Mouse (Mus musculus) midbrain, embryonic 15.5 days (tissue): ENCODE measurements around the gene Hnrnpa1. TPM values are rescaled to one million over a fixed set of nuclear protein-coding genes. Genes with fewer than 3 reads are reported as not detected.
"Not testable (repeated sequence)": the region's sequence is repeated elsewhere in the genome, so short reads cannot be mapped to it uniquely, and the experiment has no call there.

Experiments used
- ATAC-seq: fragments of 200-750 bp; cut with Nextera tagmentation; replicated peaks from 2 replicates; pipeline ENCODE4 v1.8.0; 2017; ENCODE audit warnings: moderate TSS enrichment
- H3K27ac ChIP-seq: fragments of 300-500 bp; sonication (generic); 2 replicates; pipeline ENCODE4 v1.5.1; 2015; ENCODE audit warnings: mild to moderate bottlenecking, inconsistent platforms
- H3K27me3 ChIP-seq: fragments of 300-500 bp; sonication (generic); replicated peaks from 2 replicates; pipeline ENCODE4 v1.6.1; 2015; ENCODE audit warnings: inconsistent platforms
- H3K36me3 ChIP-seq: fragments of 300-500 bp; sonication (generic); replicated peaks from 2 replicates; pipeline ENCODE4 v1.6.1; 2015; ENCODE audit warnings: inconsistent platforms
- H3K4me1 ChIP-seq: fragments of 300-500 bp; sonication (generic); 2 replicates; pipeline ENCODE4 v1.6.1; 2015; ENCODE audit warnings: inconsistent platforms
- H3K4me2 ChIP-seq: fragments of 300-500 bp; sonication (generic); 2 replicates; pipeline ENCODE4 v1.6.1; 2015; ENCODE audit warnings: inconsistent platforms, mild to moderate bottlenecking, moderate library complexity
- H3K4me3 ChIP-seq: fragments of 300-500 bp; sonication (generic); 2 replicates; pipeline ENCODE4 v1.5.1; 2015; ENCODE audit warnings: mild to moderate bottlenecking, inconsistent platforms
- H3K9ac ChIP-seq: fragments of 300-500 bp; sonication (generic); 2 replicates; pipeline ENCODE4 v1.6.1; 2015; ENCODE audit warnings: mild to moderate bottlenecking, inconsistent platforms
- H3K9me3 ChIP-seq: fragments of 300-500 bp; sonication (generic); 2 replicates; pipeline ENCODE4 v1.6.1; 2016; ENCODE audit warnings: inconsistent platforms
- WGBS: fragments of 180-500 bp; shearing (Covaris S2); methylation state at CpG from one replicate; pipeline ENCODE4 v1.1.7; 2015; ENCODE audit warnings: mixed read lengths; 5-methylcytosine and 5-hydroxymethylcytosine counted together
- polyA plus RNA-seq: library from polyadenylated mRNA; unstranded; fragments of >200 nt; fragmentation: Nextera tagmentation; extraction: Ambion mirVana; gene quantifications from 2 replicates; pipeline ENCODE4 v1.2.1, GENCODE M21; 2015

Hnrnpa1 gene
- polyA plus RNA-seq, 1 experiment from 2014 or later: 721 TPM

GRCm38 (mm10) chr15:103247078-103247781 is 7.0 kb downstream of the Hnrnpa1 start:
- no peak for ATAC-seq
- 92% methylated on average over 9 of the region's 9 CpGs for WGBS
- no peaks in the 10 kb centered on the region for H3K9me3 ChIP-seq
- peaks cover 58% of the 10 kb centered on the region for H3K36me3 ChIP-seq
- H3K4me2 ChIP-seq: no peak overlapping the region
- no peak overlapping the region for H3K9ac ChIP-seq
- H3K4me1 ChIP-seq: peaks cover 24% of the 10 kb centered on the region
- no peak overlapping the region for H3K4me3 ChIP-seq
- H3K27ac ChIP-seq: no peak overlapping the region
- no peaks in the 10 kb centered on the region for H3K27me3 ChIP-seq

- Histone ChIP-seq H3K27me3 (no peaks in the 10 kb centered on the region), H3K4me3 (no peak overlapping the region), H3K9me3 (no peaks in the 10 kb centered on the region), H3K9ac (no peak overlapping the region), H3K27ac (no peak overlapping the region), H3K4me1 (peaks cover 17% of the 10 kb centered on the region), H3K4me2 (no peak overlapping the region), H3K36me3 (peaks cover 51% of the 10 kb centered on the region)
- ATAC-seq: no peak
These were observed 7.7 kb downstream of the Hnrnpa1 start for GRCm38 (mm10) chr15:103247782-103248400.

- WGBS: 85% methylated on average over 28 of the region's 28 CpGs
- H3K27me3 ChIP-seq: no peaks in the 10 kb centered on the region
- peaks cover 9% of the 10 kb centered on the region for H3K4me1 ChIP-seq
- no peak overlapping the region for H3K27ac ChIP-seq
- no peak overlapping the region for H3K9ac ChIP-seq
- no peak overlapping the region for H3K4me2 ChIP-seq
- no peaks in the 10 kb centered on the region for H3K9me3 ChIP-seq
- no peak overlapping the region for H3K4me3 ChIP-seq
- 0 out of 2 replicates have a peak, but pooled peaks have one; percentile 12 for ATAC-seq
- H3K36me3 ChIP-seq: peaks cover 46% of the 10 kb centered on the region
These were observed 8.4 kb downstream of the Hnrnpa1 start for GRCm38 (mm10) chr15:103248401-103249313.

DNA sequence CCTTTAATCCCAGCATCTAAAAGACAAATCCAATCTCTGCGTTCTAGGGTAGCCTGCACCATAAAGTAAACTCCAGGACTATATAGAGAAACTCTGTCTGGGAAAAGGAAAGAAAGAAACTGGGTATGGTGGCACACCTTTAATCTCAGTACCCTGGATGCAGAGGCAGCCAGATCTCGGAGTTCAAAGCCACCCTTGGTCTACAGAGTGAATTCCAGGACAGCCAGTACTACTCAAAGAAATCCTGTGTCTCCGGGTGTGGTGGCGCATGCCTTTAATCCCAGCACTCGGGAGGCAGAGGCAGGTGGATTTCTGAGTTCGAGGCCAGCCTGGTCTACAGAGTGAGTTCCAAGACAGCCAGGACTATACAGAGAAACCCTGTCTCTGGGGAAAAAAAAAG is 9.3 kb downstream of the Hnrnpa1 start:
- H3K4me2 ChIP-seq, H3K9ac ChIP-seq, H3K27ac ChIP-seq, H3K4me3 ChIP-seq, H3K27me3 ChIP-seq, ATAC-seq, H3K9me3 ChIP-seq, H3K4me1 ChIP-seq: not testable (repeated sequence)
- H3K36me3 ChIP-seq: peaks cover 41% of the 10 kb centered on the region
- WGBS: 85% methylated on average over 6 of the region's 6 CpGs

DNA sequence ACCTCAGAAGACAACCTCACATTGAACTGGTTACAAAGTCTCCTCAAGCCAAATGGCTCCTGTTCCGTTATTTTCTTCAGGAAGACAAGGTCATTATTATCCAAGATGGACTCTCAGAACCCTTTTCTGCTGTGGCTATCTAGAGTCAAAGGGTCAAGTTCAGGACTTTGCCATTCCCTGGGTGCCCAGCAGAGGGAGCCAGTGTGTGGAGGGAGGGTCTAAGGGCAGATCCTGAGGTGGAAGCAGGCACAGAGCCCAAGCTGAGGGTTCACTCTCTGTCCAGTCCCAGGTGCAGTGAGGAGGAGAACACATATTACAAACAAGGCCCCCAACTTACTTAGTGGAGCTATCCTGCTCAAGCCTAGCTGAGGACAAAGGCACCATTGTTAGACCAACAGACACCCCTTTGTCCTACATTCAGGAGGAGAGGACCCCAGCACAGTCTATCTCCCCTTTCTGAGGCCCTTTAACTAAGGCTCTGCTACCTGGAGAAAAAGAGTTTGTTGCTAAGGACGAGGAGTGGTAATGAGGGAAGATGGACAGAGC is 10.0 kb downstream of the Hnrnpa1 start:
- no peak overlapping the region for H3K9ac ChIP-seq
- H3K4me2 ChIP-seq: no peak overlapping the region
- H3K4me3 ChIP-seq: no peak overlapping the region
- H3K27ac ChIP-seq: no peak overlapping the region
- no peaks in the 10 kb centered on the region for H3K27me3 ChIP-seq
- no peak for ATAC-seq
- H3K9me3 ChIP-seq: no peaks in the 10 kb centered on the region
- peaks cover 10% of the 10 kb centered on the region for H3K4me1 ChIP-seq
- peaks cover 38% of the 10 kb centered on the region for H3K36me3 ChIP-seq
- 29% methylated on average over 2 of the region's 2 CpGs for WGBS

DNA sequence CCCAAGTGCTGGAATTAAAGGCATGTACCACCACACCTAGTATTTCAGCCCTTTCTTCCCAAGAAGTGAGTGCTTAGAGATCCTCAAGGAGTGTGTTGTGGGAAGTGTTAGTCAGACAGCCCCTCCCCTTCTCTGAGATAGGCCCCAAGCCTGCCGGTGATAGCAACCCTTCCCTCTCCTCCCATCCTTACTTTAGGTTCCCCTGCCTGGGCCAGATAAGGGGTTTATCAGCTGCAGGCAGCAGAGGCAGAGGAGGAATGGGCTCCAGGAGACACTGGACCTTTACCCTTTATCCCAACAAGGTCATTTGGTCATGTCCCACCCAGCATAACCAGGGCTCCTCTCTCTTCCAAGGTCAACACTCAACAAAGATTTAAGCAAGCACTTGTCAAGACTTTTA is 11.4 kb downstream of the Hnrnpa1 start:
- Histone ChIP-seq H3K9me3 (no peaks in the 10 kb centered on the region), H3K4me1 (peaks cover 6% of the 10 kb centered on the region), H3K4me3 (no peak overlapping the region), H3K27me3 (0 out of 2 replicates have a peak, but pooled peaks cover 4% of the 10 kb centered on the region), H3K4me2 (no peak overlapping the region), H3K36me3 (peaks cover 27% of the 10 kb centered on the region), H3K9ac (no peak overlapping the region), H3K27ac (no peak overlapping the region)
- no peak for ATAC-seq
- WGBS: 68% methylated on average over 1 of the region's 1 CpGs

DNA sequence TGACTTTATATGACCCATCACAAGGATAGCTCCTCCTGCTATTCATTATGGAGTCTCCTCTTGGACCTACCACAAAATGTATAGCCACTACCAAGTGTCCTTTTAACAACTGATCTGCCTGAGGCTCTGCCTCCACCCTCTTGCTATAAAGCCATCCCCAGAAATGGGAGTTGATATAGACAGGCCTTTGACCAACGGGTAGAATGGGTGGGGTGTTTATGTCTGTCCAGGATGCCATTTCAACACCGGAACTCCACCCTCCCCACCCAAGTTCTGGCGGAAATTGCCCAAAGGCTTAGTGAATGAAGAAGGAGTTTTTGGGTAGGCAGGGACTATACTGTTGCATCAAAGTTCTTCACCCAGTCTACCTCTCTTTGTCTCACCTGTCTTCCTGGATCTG is 12.4 kb downstream of the Hnrnpa1 start:
- H3K4me1 ChIP-seq: peaks cover 6% of the 10 kb centered on the region
- no peaks in the 10 kb centered on the region for H3K9me3 ChIP-seq
- no peak overlapping the region for H3K4me3 ChIP-seq
- H3K4me2 ChIP-seq: no peak overlapping the region
- H3K36me3 ChIP-seq: peaks cover 17% of the 10 kb centered on the region
- WGBS: 80% methylated on average over 3 of the region's 3 CpGs
- no peak overlapping the region for H3K9ac ChIP-seq
- H3K27ac ChIP-seq: no peak overlapping the region
- ATAC-seq: no peak
- 0 out of 2 replicates have a peak, but pooled peaks cover 5% of the 10 kb centered on the region for H3K27me3 ChIP-seq

DNA sequence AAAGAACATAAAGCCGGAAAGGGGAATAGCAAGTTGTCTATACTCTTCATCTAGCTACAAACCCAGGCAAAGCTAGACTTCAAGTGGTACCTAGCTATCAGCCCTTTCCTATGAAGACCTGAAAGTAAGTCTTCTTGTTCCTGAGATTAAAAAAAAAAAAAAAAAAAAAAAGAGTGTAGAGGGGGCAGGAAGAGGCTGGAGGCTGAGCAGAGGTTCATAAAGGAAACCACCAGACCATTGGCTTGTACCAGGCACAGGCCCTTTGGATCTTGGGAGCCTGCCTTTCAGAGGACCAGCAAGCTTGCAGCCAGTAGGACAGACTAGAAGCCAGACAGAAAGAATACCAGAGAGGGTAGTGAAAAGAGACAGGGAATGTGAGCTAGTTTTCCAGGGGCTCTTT is 13.1 kb downstream of the Hnrnpa1 start:
- 100% methylated on average over 1 of the region's 1 CpGs for WGBS
- Histone ChIP-seq H3K27ac (no peak overlapping the region), H3K36me3 (peaks cover 10% of the 10 kb centered on the region), H3K27me3 (0 out of 2 replicates have a peak, but pooled peaks cover 5% of the 10 kb centered on the region), H3K9ac (no peak overlapping the region), H3K4me2 (no peak overlapping the region), H3K4me1 (peaks cover 6% of the 10 kb centered on the region), H3K4me3 (no peak overlapping the region), H3K9me3 (no peaks in the 10 kb centered on the region)
- ATAC-seq: no peak

GRCm38 (mm10) chr15:103255169-103255568 is 14.9 kb downstream of the Hnrnpa1 start:
- Histone ChIP-seq H3K27me3 (0 out of 2 replicates have a peak, but pooled peaks cover 5% of the 10 kb centered on the region), H3K4me2 (peak overlapping the region; percentile 65), H3K4me1 (peaks cover 6% of the 10 kb centered on the region), H3K9ac (peak overlapping the region; percentile 40; the same call in 1 of the 2 replicates), H3K4me3 (peak overlapping the region; percentile 34), H3K27ac (no peak overlapping the region), H3K9me3 (no peaks in the 10 kb centered on the region), H3K36me3 (no peaks in the 10 kb centered on the region)
- WGBS: under 1% methylated on average over 25 of the region's 25 CpGs
- ATAC-seq: peak; percentile 54; the same call in 1 of the 2 replicates

- Histone ChIP-seq H3K4me2 (no peak overlapping the region), H3K27ac (no peak overlapping the region), H3K4me3 (no peak overlapping the region), H3K9ac (no peak overlapping the region), H3K9me3 (no peaks in the 10 kb centered on the region), H3K4me1 (peaks cover 6% of the 10 kb centered on the region), H3K36me3 (no peaks in the 10 kb centered on the region), H3K27me3 (0 out of 2 replicates have a peak, but pooled peaks cover 5% of the 10 kb centered on the region)
- ATAC-seq: no peak
- WGBS: 92% methylated on average over 6 of the region's 6 CpGs
These were observed 16.2 kb downstream of the Hnrnpa1 start for GRCm38 (mm10) chr15:103256210-103256986.
